Mouse (Mus musculus): ENCODE data around the gene Plekhg1. TPM values are rescaled to one million over a fixed set of nuclear protein-coding genes. Genes with fewer than 3 reads are reported as not detected.

Plekhg1 gene
- polyA plus RNA-seq, 1 experiment from 2014 or later = 5.9 TPM

DNA sequence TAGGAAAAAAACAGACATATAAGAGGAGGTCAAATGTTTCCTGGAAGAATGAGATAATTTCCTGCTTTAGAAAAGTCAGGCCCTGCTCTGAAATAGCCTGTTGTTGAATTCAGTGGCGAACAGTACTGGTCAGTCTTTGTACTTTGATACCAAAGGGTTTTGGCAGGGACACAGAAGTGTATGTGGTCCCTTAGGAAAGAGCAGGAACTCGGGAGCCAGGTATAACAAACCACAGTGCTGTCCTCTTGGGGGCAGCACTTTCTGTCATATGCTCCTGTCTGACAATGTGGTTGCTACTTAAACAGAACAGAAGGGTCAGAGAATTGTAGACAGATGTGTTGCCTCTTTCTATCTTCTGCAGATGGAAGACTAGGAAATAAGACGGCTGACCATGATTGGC is 65.2 kb downstream of the Plekhg1 start:
- WGBS = 52% methylated on average over 3 of the region's 3 CpGs
- no peaks in the 10 kb centered on the region for H3K4me1 ChIP-seq (replicated peaks)
- H3K4me3 ChIP-seq (replicated peaks) = no peak overlapping the region
- no peaks in the 10 kb centered on the region for H3K9me3 ChIP-seq
- no peak overlapping the region for H3K4me2 ChIP-seq (replicated peaks)
- H3K27me3 ChIP-seq (replicated peaks) = no peaks in the 10 kb centered on the region
- no peak overlapping the region for H3K27ac ChIP-seq
- no peak for ATAC-seq
- H3K9ac ChIP-seq = no peak overlapping the region
- H3K36me3 ChIP-seq = no peaks in the 10 kb centered on the region

DNA sequence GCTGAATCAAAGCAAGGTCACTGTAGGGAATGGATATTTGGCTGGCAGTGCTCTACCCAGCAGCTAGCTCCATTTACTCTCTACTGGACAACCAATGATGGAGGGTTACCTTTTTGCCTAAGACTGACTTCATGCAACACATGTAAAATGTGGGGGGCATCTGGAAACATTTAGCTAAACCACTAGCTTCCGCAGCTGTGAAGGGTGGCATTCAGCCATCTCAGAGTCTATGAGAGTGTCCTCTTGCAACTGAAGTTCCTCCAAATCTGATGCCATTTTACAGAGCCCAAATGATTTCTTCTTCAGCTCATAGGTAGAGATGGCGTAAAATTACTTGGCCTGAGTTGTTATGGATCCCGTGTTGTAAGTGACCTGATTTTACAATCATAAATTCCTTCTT is 67.8 kb downstream of the Plekhg1 start:
- H3K36me3 ChIP-seq = no peaks in the 10 kb centered on the region
- H3K9ac ChIP-seq = no peak overlapping the region
- no peak overlapping the region for H3K27ac ChIP-seq
- H3K4me2 ChIP-seq (replicated peaks) = no peak overlapping the region
- 0 out of 2 replicates have a peak, but pooled peaks cover 4% of the 10 kb centered on the region for H3K4me1 ChIP-seq (replicated peaks)
- 90% methylated on average over 3 of the region's 3 CpGs for WGBS
- no peaks in the 10 kb centered on the region for H3K27me3 ChIP-seq (replicated peaks)
- H3K4me3 ChIP-seq (replicated peaks) = no peak overlapping the region
- no peaks in the 10 kb centered on the region for H3K9me3 ChIP-seq
- ATAC-seq = no peak

DNA sequence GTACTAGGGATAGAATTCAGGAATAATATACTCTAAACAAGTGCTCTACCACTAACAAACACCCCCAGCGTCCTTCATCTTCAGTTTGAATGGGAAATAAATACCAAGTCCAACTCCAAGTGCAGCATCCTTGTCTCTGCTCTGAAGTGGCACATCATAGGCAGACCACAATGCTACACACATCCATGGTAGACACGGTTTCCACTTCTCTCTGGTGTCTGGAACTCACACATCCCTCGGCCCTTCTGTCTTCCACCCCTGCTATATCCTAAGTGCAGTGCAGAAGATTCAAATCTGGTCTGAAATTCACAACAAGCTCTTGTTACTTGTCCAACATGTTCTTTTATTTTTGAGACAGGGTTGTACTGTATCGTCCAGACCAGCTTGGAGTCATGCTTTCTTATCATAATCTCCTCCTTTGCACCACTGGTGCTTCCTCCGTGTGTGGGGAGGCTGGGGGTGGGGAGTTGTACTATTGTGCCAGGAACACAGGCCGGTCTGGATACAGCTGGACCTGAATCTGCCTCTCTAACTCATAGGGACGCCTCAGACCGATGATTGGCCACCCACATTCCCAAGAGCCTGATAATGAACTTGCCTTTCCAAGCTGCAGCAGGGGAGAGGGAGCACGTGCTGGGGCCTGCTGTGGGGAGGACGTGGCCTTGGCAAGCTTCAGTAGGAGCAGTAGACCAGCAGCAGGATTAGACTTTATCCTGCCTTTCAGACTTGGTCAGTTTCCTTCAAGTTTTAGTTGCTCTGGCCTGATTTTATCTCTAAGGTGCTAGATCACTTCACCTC is 70.5 kb downstream of the Plekhg1 start:
- Histone ChIP-seq H3K9me3 (no peaks in the 10 kb centered on the region), H3K27ac (no peak overlapping the region)
- 53% methylated on average over 10 of the region's 10 CpGs for WGBS

DNA sequence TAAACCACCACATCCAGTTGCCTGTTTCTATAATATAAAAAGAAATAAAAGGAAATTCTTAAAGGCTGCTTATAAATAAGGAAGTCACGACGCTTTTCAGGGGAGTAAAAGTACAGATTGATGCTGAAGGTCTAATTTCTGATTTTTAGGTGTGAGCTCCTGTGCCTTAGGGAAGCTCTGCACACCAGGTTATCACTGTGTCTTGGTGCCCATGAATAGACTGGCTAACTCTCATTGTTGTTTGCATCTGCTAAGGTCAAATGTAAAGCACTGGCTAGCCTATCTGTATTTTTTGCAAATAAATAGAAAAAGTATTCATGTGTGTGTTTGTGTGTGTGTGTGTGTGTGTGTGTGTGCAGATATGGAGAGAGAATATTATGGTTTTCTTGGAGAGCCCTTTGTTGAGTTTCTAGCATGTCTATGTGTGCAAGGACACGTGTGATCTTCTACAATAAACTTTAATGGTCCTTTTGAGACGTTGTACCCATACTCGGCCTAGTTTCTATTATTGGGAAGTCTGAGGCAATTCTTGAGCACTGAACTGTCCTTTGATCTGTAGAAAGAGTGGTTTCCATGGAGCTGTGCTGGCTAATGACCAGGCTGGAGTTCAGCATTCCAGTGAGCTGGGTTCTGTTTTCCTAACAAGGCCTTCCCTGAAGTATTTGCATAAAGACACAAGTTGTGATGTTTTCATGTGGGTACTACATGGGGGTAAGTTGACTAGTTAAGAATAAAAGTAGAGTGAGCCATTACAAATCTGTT is 79.0 kb downstream of the Plekhg1 start:
- H3K4me2 ChIP-seq (replicated peaks) = no peak overlapping the region
- no peak overlapping the region for H3K27ac ChIP-seq
- no peaks in the 10 kb centered on the region for H3K27me3 ChIP-seq (replicated peaks)
- ATAC-seq = peak; percentile 86
- H3K9me3 ChIP-seq = no peaks in the 10 kb centered on the region
- H3K4me3 ChIP-seq (replicated peaks) = no peak overlapping the region
- H3K4me1 ChIP-seq (replicated peaks) = no peaks in the 10 kb centered on the region
- H3K36me3 ChIP-seq = no peaks in the 10 kb centered on the region
- H3K9ac ChIP-seq = no peak overlapping the region
- 62% methylated on average over 5 of the region's 5 CpGs for whole genome bisulfite sequencing

More for the DNA sequence above, 70.5 kb downstream of the Plekhg1 start:
- Histone ChIP-seq H3K9ac (no peak overlapping the region), H3K36me3 (no peaks in the 10 kb centered on the region), H3K4me2 (replicated peaks) (no peak overlapping the region), H3K4me1 (replicated peaks) (0 out of 2 replicates have a peak, but pooled peaks cover 4% of the 10 kb centered on the region), H3K4me3 (replicated peaks) (no peak overlapping the region), H3K27me3 (replicated peaks) (no peaks in the 10 kb centered on the region)
- ATAC-seq = peak; percentile 75

DNA sequence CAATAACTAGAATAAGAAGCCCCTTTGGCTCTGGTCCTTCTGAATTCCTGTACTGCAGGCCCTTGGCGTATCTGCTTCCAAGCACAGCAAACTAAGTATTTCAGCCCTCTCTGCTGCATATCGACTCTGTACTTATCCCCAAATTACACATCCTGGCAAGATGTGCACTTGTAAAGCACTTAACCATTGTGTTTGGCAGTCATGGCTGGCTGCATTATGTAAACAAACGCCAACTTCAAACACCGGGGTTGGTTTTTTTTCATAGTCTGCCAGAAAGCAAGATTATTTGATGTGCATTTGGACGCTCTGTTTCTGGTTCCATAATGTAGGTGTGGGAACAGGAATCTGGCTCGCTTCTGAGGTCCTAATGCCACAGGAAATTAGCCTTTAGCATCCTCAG is 83.7 kb downstream of the Plekhg1 start:
- ATAC-seq = no peak
- WGBS = 44% methylated on average over 6 of the region's 6 CpGs
- H3K36me3 ChIP-seq = no peaks in the 10 kb centered on the region
- no peak overlapping the region for H3K9ac ChIP-seq
- H3K9me3 ChIP-seq = no peaks in the 10 kb centered on the region
- no peak overlapping the region for H3K4me3 ChIP-seq (replicated peaks)
- no peaks in the 10 kb centered on the region for H3K27me3 ChIP-seq (replicated peaks)
- H3K4me1 ChIP-seq (replicated peaks) = no peaks in the 10 kb centered on the region
- H3K4me2 ChIP-seq (replicated peaks) = no peak overlapping the region
- no peak overlapping the region for H3K27ac ChIP-seq

DNA sequence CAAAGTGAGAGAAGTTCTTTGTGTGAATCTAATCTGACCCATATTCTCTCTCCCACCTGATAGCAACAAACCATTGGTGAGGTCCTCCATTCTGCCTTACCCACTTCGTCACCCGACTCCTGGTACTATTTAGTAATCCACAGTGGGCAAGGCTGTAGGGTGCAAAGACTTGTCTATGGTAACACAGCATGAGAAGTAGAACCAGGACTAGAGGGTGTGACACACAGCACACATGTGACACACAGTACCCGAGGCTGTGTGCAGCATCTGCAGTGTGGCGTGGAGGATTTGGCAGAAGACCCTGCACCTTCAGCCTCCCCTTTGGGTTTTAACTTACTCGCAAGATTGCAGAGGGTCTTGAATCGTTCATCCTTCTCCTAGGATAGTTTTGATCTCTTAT is 85.9 kb downstream of the Plekhg1 start:
- no peaks in the 10 kb centered on the region for H3K27me3 ChIP-seq (replicated peaks)
- no peak overlapping the region for H3K4me3 ChIP-seq (replicated peaks)
- no peaks in the 10 kb centered on the region for H3K36me3 ChIP-seq
- WGBS = 84% methylated on average over 6 of the region's 6 CpGs
- H3K9me3 ChIP-seq = no peaks in the 10 kb centered on the region
- H3K9ac ChIP-seq = no peak overlapping the region
- H3K4me2 ChIP-seq (replicated peaks) = no peak overlapping the region
- H3K4me1 ChIP-seq (replicated peaks) = no peaks in the 10 kb centered on the region
- H3K27ac ChIP-seq = no peak overlapping the region
- peak; percentile 55; the same call in 1 of the 2 replicates for ATAC-seq

DNA sequence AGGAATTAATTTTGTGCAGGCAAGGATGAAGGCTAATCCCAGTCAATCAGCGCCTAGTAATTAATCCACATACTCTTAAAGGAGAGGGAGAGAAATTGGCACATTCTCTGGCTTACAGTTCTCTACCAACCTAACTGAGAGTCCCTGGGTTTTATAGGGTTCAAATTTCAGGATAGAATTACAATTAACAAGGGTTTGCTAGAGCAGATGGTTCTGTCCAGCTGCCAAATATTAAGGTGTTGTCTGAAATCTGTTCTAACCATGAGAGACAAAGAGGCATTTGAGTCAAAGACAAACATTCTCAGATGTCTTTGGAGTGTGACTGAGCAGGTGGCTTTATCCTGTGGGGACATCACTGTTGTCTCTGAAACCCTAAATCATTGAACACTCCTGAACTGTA is 87.2 kb downstream of the Plekhg1 start:
- no peak overlapping the region for H3K4me2 ChIP-seq (replicated peaks)
- no peaks in the 10 kb centered on the region for H3K27me3 ChIP-seq (replicated peaks)
- H3K4me3 ChIP-seq (replicated peaks) = no peak overlapping the region
- H3K27ac ChIP-seq = no peak overlapping the region
- H3K4me1 ChIP-seq (replicated peaks) = no peaks in the 10 kb centered on the region
- H3K36me3 ChIP-seq = no peaks in the 10 kb centered on the region
- H3K9me3 ChIP-seq = no peaks in the 10 kb centered on the region
- ATAC-seq = no peak
- no peak overlapping the region for H3K9ac ChIP-seq
- WGBS = 86% methylated on average over 1 of the region's 1 CpGs

DNA sequence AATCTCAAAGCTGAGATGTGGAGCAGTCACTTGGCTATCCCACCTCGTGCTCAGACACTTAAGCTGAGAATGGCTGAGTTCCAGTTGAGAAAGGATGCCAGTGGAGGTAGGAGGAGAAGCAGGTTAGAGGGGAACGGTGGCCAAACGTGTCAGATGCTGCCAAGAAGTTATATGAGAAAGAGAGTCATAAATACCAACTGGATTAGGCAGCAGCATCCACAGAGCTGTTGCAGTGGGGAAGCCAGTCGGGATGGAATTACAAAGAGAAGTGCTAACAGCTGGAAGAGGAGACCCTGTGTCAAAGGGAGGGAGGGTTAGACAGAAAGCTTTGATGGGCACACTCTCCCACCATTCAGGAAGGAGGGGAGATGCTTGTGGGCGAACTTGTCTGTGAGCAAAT is 89.3 kb downstream of the Plekhg1 start:
- Histone ChIP-seq H3K9me3 (no peaks in the 10 kb centered on the region), H3K4me3 (replicated peaks) (no peak overlapping the region), H3K4me1 (replicated peaks) (no peaks in the 10 kb centered on the region), H3K4me2 (replicated peaks) (no peak overlapping the region), H3K27ac (no peak overlapping the region), H3K9ac (no peak overlapping the region), H3K27me3 (replicated peaks) (no peaks in the 10 kb centered on the region), H3K36me3 (no peaks in the 10 kb centered on the region)
- 19% methylated on average over 5 of the region's 5 CpGs for WGBS
- no peak for ATAC-seq

DNA sequence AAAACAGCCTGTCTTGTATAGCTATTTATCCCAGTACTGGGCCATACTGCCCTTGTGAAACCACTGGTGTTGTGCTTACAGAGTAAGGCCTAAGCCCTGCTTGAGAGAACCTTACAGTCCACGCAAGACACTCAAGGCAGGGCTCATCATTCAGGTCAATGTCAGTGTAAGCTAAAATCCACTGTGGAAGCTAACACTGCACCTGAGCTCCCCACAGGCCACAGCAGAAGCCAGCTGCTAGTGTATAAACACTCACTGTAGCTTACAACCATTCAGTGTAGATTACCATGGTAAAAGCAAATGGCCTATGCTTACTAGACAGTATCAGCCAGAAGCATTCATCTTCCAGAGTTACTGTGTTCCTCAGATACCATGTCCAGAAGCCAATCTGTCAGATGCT is 90.5 kb downstream of the Plekhg1 start:
- Histone ChIP-seq H3K27me3 (replicated peaks) (no peaks in the 10 kb centered on the region), H3K27ac (no peak overlapping the region), H3K4me1 (replicated peaks) (no peaks in the 10 kb centered on the region), H3K36me3 (no peaks in the 10 kb centered on the region), H3K4me2 (replicated peaks) (no peak overlapping the region), H3K9ac (no peak overlapping the region), H3K9me3 (no peaks in the 10 kb centered on the region), H3K4me3 (replicated peaks) (no peak overlapping the region)
- 84% methylated on average over 1 of the region's 1 CpGs for WGBS
- no peak for ATAC-seq

DNA sequence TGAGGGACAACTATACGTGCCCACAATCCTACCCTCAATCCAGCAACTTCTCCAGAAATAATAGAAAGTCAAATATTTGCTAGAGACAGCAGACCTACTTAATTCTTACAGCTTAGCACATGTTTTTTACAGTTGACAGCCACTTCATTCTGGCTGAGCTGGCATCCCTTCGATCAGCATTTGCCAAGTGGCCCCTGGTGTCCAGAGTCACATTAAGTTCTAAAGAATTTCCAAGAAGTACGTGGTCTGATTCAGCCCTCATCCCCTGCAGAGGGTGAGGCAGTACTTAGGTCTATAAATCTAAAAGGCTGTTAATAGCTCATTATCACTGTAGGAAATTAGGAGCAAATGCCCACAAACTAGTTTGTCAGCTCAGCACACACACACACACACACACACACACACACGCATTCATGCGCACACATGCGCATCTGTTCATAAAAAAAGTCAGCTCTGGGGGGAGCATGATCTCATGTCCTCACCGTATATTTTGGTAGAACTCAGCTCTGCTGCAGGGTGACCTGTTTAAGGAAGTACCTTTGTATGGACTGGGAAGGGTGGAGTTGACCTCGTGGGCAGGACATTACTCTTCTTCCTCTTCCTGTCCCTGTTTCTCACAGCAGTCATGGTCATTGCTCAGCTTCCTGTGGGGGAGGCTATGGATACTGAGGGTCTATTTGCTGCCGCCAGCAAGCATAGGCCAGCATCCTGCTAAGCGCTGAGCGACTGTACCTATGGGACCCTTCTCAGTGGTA is 91.6 kb downstream of the Plekhg1 start:
- 78% methylated on average over 11 of the region's 11 CpGs for WGBS
- no peak overlapping the region for H3K27ac ChIP-seq
- no peak overlapping the region for H3K4me3 ChIP-seq (replicated peaks)
- no peaks in the 10 kb centered on the region for H3K9me3 ChIP-seq
- no peaks in the 10 kb centered on the region for H3K27me3 ChIP-seq (replicated peaks)
- no peaks in the 10 kb centered on the region for H3K36me3 ChIP-seq
- ATAC-seq = peak; percentile 50
- no peak overlapping the region for H3K4me2 ChIP-seq (replicated peaks)
- H3K4me1 ChIP-seq (replicated peaks) = no peaks in the 10 kb centered on the region
- no peak overlapping the region for H3K9ac ChIP-seq

DNA sequence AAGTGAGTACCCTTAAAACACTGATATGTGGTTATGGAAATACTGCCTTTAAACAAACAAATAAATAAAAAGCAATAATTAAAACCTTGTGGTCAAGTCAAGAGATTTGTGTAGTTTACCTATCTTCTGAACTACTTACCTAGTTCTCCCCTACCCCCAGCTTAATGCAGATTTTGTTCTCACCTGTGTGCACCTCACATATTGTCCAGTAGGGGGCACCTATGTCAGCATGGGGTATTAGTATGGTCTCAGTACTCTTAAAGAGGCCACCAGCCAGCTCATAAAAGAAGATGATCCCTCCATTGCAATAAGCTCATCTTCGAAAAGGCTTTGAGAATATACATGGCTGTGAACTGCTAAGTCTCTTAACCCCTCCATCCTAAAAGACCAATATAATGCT is 93.9 kb downstream of the Plekhg1 start:
- ATAC-seq = no peak
- Histone ChIP-seq H3K9ac (no peak overlapping the region), H3K4me3 (replicated peaks) (no peak overlapping the region), H3K36me3 (no peaks in the 10 kb centered on the region), H3K27me3 (replicated peaks) (no peaks in the 10 kb centered on the region), H3K27ac (no peak overlapping the region), H3K4me1 (replicated peaks) (no peaks in the 10 kb centered on the region), H3K9me3 (no peaks in the 10 kb centered on the region), H3K4me2 (replicated peaks) (no peak overlapping the region)
- 56% methylated on average over 1 of the region's 1 CpGs for WGBS

DNA sequence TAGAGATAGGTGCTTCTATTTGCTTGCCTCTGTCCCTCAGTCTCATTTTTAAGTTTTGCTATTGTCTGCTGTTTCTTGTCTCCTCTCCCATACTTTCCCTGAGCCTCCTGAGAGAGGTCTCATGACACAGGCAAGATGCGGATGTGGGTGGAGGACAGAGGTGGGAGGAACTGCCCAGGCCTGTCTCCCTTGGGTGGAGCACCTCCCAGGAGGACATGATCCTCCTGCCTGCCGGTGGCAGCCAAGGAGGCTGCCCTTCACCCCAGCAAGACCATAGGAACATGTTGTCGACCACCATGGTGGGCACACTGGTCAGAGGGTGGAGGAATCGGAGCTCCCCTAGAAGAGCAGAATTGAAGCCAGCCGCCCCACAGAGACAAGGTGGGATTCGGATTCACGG is 94.5 kb downstream of the Plekhg1 start:
- Histone ChIP-seq H3K9ac (no peak overlapping the region), H3K4me2 (replicated peaks) (no peak overlapping the region), H3K4me3 (replicated peaks) (no peak overlapping the region), H3K27me3 (replicated peaks) (no peaks in the 10 kb centered on the region), H3K4me1 (replicated peaks) (no peaks in the 10 kb centered on the region), H3K9me3 (no peaks in the 10 kb centered on the region), H3K27ac (no peak overlapping the region), H3K36me3 (no peaks in the 10 kb centered on the region)
- ATAC-seq = no peak
- WGBS = 84% methylated on average over 7 of the region's 7 CpGs

Data from intestine, embryonic 15.5 days (tissue).